Mouse (Mus musculus) embryonic facial prominence, embryonic 15.5 days (tissue): ENCODE measurements around the gene Shbg. TPM values are rescaled to one million over a fixed set of nuclear protein-coding genes. Genes with fewer than 3 reads are reported as not detected.

Source experiments
- ATAC-seq: fragments of 200-750 bp; cut with Nextera tagmentation; 2 replicates; pipeline ENCODE4 v1.8.0; 2017; ENCODE audit warnings: low read depth, moderate TSS enrichment; ENCODE audit not compliant: insufficient number of reproducible peaks, low FRiP score, low TSS enrichment
- H3K27ac ChIP-seq: fragments of 300-500 bp; sonication (generic); replicated peaks from 2 replicates; pipeline ENCODE4 v1.5.1; 2015; ENCODE audit warnings: mild to moderate bottlenecking, inconsistent platforms
- H3K27me3 ChIP-seq: fragments of 300-500 bp; sonication (generic); 2 replicates; pipeline ENCODE4 v1.6.1; 2015; ENCODE audit warnings: inconsistent platforms
- H3K36me3 ChIP-seq: fragments of 300-500 bp; sonication (generic); 2 replicates; pipeline ENCODE4 v1.6.1; 2015; ENCODE audit warnings: mild to moderate bottlenecking, inconsistent platforms
- H3K4me1 ChIP-seq: fragments of 300-500 bp; sonication (generic); 2 replicates; pipeline ENCODE4 v1.6.1; 2015; ENCODE audit warnings: inconsistent platforms
- H3K4me2 ChIP-seq: fragments of 300-500 bp; sonication (generic); replicated peaks from 2 replicates; pipeline ENCODE4 v1.6.1; 2015; ENCODE audit warnings: mild to moderate bottlenecking, inconsistent platforms
- H3K4me3 ChIP-seq: fragments of 300-500 bp; sonication (generic); replicated peaks from 2 replicates; pipeline ENCODE4 v1.5.1; 2015; ENCODE audit warnings: mild to moderate bottlenecking, inconsistent platforms
- H3K9ac ChIP-seq: fragments of 300-500 bp; sonication (generic); 2 replicates; pipeline ENCODE4 v1.6.1; 2015; ENCODE audit warnings: inconsistent platforms
- H3K9me3 ChIP-seq: fragments of 300-500 bp; sonication (generic); replicated peaks from 2 replicates; pipeline ENCODE4 v1.6.1; 2016; ENCODE audit warnings: inconsistent platforms
- WGBS: fragments of 180-500 bp; shearing (Covaris S2); methylation state at CpG from one replicate; pipeline ENCODE4 v1.1.7; 2015; 5-methylcytosine and 5-hydroxymethylcytosine counted together
- polyA plus RNA-seq: library from polyadenylated mRNA; unstranded; fragments of >200 nt; fragmentation: Nextera tagmentation; extraction: Ambion mirVana; gene quantifications from 2 replicates; pipeline ENCODE4 v1.2.1, GENCODE M21; 2015

The Shbg gene
- polyA plus RNA-seq, 1 experiment from 2014 or later: not detected

DNA sequence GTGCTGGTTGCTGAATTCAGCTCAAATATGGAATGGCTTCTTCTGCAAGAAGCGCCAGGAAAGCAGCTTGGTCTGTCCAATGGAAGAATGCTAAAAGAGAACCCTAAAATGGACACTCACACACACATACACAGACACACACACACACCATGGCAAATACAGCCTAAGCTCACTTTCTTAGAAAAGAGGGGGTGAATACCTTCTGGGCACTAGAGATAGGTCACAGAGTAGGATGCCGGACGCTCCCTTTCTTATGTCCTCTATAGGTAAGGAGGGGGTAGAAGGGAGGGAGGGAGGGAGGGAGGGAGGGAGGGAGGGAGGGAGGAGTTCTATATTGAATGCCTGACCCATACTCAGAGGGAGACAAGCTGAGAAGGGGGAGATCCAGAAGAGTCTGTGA lies 9.2 kb downstream of the Shbg start:
- 88% methylated on average over 3 of the region's 3 CpGs for WGBS
- peaks cover 22% of the 10 kb centered on the region for H3K4me1 ChIP-seq
- no peak for ATAC-seq
- no peak overlapping the region for H3K4me2 ChIP-seq
- no peak overlapping the region for H3K4me3 ChIP-seq
- H3K27ac ChIP-seq: no peak overlapping the region
- no peaks in the 10 kb centered on the region for H3K9me3 ChIP-seq
- no peaks in the 10 kb centered on the region for H3K36me3 ChIP-seq
- no peaks in the 10 kb centered on the region for H3K27me3 ChIP-seq
- no peak overlapping the region for H3K9ac ChIP-seq

DNA sequence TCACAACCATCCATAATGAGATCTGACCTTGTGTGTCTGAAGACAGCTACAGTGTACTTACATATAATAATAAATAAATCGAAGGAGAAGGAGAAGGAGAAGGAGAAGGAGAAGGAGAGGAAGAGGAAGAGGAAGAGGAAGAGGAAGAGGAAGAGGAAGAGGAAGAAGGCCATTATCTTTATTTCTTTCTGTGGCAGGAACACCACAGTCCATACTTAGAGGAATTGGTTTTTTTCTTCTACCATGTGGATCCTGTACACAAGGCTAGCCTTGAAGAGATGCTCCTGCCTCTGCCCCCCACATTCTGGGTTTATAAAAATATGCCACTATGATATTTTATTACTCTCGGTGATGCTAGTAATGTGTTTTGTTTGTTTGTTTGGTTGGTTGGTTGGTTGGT lies 10.9 kb downstream of the Shbg start:
- no peaks in the 10 kb centered on the region for H3K36me3 ChIP-seq
- H3K4me3 ChIP-seq: no peak overlapping the region
- H3K4me1 ChIP-seq: peaks cover 22% of the 10 kb centered on the region
- H3K27me3 ChIP-seq: no peaks in the 10 kb centered on the region
- no peak overlapping the region for H3K27ac ChIP-seq
- no peak overlapping the region for H3K4me2 ChIP-seq
- no peak overlapping the region for H3K9ac ChIP-seq
- WGBS: 84% methylated on average over 2 of the region's 2 CpGs
- H3K9me3 ChIP-seq: no peaks in the 10 kb centered on the region
- ATAC-seq: no peak

DNA sequence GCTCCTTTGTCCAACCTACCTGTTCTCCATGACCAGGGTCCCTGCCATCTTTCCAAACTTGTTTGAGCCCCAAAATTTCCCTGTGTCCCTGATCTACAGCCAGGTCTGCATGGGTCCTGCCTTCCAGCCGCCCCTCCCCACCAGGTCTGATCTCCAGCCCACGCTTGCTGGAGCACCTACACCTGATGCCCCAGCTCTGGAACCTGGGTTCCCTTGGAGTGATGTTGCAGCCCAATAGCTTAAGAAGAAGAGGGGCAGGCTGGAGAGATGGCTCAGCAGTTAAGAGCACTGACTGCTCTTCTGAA lies 11.3 kb downstream of the Shbg start:
- H3K27me3 ChIP-seq: no peaks in the 10 kb centered on the region
- 64% methylated on average over 2 of the region's 2 CpGs for WGBS
- H3K27ac ChIP-seq: peak overlapping the region; percentile 58
- H3K4me3 ChIP-seq: peak overlapping the region; percentile 63
- H3K9me3 ChIP-seq: no peaks in the 10 kb centered on the region
- peaks cover 25% of the 10 kb centered on the region for H3K4me1 ChIP-seq
- no peaks in the 10 kb centered on the region for H3K36me3 ChIP-seq
- peak overlapping the region; percentile 100 for H3K4me2 ChIP-seq
- H3K9ac ChIP-seq: peak overlapping the region; percentile 15; the same call in 1 of the 2 replicates
- ATAC-seq: no peak

DNA sequence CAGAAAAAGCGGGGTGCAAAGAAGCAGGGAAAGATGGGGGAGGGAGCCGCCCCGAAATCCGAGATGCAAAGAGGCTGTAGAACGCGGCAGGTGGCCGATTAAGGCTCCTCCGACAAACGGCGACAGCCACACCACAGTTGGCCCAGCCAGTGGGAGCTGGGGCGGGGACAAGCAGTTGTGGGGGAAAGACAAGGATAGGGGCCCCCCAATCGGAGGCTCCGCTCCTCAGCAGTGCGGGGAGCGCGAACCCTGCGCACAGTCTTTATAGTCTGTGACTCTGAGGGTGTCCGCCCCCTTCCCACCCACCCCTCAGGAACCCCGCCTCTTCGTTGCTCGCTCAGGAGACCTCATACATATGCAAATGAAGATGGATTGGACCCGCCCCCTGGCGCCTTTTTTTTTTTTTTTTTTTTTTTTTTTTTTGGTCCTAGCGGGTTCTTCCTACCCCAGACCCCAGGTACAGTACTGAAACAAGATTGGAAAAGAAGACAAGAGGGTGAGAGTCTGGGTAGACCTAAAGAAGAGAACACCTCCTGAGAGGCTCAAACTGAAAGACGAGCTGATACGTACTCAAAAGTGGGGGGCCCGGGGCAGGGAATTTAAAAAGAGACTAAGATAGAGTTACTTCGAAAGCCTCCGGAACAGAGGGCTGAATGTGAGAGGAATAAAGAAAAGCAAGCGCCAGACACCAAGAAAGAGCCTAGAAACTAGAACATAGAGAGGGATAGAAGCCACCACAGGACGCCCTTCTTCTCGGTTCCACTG lies 11.8 kb downstream of the Shbg start, which contains the start of gene Atp1b2:
Atp1b2 (minus strand) TSS at position 217 of the 765 bp plus-strand sequence.
- Histone ChIP-seq H3K4me1 (peaks cover 25% of the 10 kb centered on the region), H3K27me3 (no peaks in the 10 kb centered on the region), H3K4me3 (peak within 1 kb of the TSS; percentile 63), H3K27ac (peak within 1 kb of the TSS; percentile 58), H3K4me2 (peak within 1 kb of the TSS; percentile 100), H3K9ac (peak within 1 kb of the TSS; percentile 62), H3K9me3 (no peaks in the 10 kb centered on the region), H3K36me3 (no peaks in the 10 kb centered on the region)
- peak; percentile 88 for ATAC-seq
- 2% methylated on average over 28 of the region's 32 CpGs for WGBS

DNA sequence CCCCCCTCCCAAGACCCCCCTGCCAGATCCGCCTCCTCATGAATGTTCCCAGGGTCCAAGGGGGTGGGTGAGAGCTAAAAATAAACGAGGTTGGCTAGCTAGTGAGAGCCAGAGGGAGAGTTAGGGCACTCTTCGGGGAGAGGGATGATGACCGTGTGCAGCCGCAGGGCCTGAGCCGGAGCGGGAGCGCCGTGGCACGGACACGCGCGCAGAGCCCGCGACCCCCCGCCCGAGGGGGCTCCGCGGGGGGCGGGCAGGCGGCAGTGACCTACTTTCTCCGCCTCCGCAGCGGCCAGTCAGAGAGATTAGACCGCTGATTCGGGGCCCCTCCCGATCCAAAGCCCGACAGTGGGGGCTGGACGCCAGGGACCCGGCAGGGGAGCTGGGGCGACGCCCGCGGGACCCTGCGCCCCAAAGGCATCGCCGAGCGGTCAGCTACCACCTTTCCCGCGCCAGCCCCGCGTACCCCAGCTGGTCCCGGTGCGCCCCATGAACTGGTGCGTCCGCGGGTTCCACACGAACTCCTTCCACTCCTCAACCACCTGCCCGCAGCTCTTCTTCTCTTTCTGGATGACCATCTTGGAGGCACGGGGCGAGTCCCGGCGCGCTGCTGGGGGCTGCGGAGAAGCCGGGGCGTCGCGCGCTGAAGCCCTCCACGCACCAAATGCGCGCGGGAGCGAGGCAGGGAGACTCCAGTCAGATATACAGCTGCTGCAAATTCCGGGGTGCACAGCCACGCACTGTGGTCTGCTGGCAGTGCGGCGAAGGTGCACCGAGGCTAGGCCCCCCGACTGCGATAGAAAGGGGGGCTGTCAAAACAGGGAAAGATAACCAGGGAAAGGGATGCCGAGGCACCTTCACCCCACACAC lies 12.7 kb downstream of the Shbg start:
- H3K9ac ChIP-seq: peak overlapping the region; percentile 62
- no peaks in the 10 kb centered on the region for H3K36me3 ChIP-seq
- H3K27ac ChIP-seq: peak overlapping the region; percentile 34; the same call in 1 of the 2 replicates
- H3K4me3 ChIP-seq: peak overlapping the region; percentile 63
- WGBS: under 1% methylated on average over 73 of the region's 73 CpGs
- no peaks in the 10 kb centered on the region for H3K9me3 ChIP-seq
- peaks cover 33% of the 10 kb centered on the region for H3K4me1 ChIP-seq
- H3K4me2 ChIP-seq: peak overlapping the region; percentile 100
- H3K27me3 ChIP-seq: no peaks in the 10 kb centered on the region
- ATAC-seq: peak; percentile 16

DNA sequence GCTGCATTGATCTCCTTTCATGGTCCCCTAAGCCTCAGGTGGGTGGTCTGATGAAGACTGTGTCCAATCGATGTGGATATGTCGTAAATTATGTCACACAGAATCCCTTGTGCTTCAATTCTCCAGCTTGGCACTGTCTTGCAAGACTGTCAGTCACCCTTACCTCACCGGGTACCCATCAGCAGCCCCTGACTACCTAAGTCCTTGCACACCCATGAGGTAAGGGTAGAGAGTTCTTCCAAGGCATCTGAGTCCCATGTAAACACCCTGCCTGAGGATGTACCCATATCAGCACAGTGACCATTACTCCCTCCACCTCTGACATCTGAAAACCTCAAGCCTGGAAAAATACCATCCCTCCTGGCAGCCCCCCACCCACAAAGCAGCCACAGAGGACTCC lies 13.4 kb downstream of the Shbg start:
- whole genome bisulfite sequencing: 58% methylated on average over 3 of the region's 3 CpGs
- peak overlapping the region; percentile 100 for H3K4me2 ChIP-seq
- peak overlapping the region; percentile 24; the same call in 1 of the 2 replicates for H3K27ac ChIP-seq
- H3K9me3 ChIP-seq: no peaks in the 10 kb centered on the region
- ATAC-seq: no peak
- peaks cover 37% of the 10 kb centered on the region for H3K4me1 ChIP-seq
- peak overlapping the region; percentile 63 for H3K4me3 ChIP-seq
- no peaks in the 10 kb centered on the region for H3K36me3 ChIP-seq
- H3K9ac ChIP-seq: 0 out of 2 replicates have a peak overlapping the region, but pooled peaks have one; percentile 62
- no peaks in the 10 kb centered on the region for H3K27me3 ChIP-seq

DNA sequence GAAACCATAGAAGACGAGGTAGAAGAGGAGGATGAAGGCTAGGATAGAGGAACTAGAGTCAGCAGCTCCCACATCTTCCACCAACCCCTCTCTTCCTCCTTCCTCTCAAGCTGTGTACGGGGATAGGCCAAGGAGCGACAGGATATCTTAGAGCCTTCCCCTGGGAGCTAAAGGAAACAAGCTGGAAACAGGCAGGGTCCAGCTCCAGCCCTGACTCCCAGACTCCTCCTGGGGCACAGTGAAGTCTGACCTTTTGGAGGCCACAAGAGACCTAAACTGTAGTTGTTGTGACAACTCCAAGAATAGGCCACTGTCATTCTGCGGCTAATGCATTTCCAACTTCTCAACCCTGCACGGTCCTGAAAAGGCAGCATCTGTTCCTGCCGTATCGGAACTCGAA lies 14.2 kb downstream of the Shbg start:
- no peaks in the 10 kb centered on the region for H3K27me3 ChIP-seq
- no peak overlapping the region for H3K4me3 ChIP-seq
- 66% methylated on average over 8 of the region's 8 CpGs for WGBS
- no peak overlapping the region for H3K4me2 ChIP-seq
- no peaks in the 10 kb centered on the region for H3K9me3 ChIP-seq
- H3K36me3 ChIP-seq: no peaks in the 10 kb centered on the region
- ATAC-seq: no peak
- H3K9ac ChIP-seq: no peak overlapping the region
- peaks cover 37% of the 10 kb centered on the region for H3K4me1 ChIP-seq
- H3K27ac ChIP-seq: no peak overlapping the region

DNA sequence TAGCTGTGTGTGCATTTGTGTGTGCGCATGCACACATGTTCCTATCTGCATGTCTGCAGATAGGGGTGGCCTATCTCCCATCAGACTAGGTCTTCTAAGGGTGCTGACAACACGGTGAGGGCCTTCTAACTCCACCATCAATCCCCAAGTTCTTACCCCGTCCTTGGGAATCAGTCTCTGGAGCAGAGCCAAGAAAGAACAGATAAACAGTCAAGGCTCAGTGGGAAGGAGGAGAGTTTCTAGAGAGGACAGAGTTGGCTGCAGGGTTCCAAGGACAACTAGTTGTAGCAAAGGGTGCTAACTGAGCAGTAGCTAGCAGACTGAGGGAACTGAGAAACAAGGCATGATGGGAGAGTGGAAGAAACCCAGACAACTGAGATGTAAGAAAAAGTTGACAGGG lies 15.9 kb downstream of the Shbg start:
- H3K4me1 ChIP-seq: peaks cover 37% of the 10 kb centered on the region
- no peak overlapping the region for H3K4me2 ChIP-seq
- H3K4me3 ChIP-seq: no peak overlapping the region
- H3K9ac ChIP-seq: no peak overlapping the region
- ATAC-seq: no peak
- WGBS: 75% methylated on average over 3 of the region's 3 CpGs
- no peaks in the 10 kb centered on the region for H3K9me3 ChIP-seq
- no peaks in the 10 kb centered on the region for H3K27me3 ChIP-seq
- no peaks in the 10 kb centered on the region for H3K36me3 ChIP-seq
- no peak overlapping the region for H3K27ac ChIP-seq

DNA sequence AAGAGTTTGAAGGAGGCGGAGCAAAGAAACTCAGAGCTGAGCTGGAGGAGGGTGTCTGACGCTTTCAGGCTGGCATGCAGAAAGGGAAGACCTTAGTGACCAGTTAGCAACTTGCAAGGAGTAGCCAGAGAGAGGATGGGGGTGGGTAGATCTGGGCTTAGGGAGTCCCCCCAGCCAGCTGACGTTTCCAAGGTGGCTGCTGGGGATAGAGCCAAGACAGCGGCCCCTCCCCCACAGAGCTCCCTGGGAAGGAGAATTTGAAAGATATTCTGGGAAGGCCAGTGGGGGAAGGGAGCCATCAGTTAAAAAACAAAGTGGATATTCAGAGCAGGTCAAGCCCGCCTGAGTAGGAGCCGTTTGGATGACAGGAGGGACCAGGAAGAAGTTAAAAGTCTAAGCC lies 17.6 kb downstream of the Shbg start:
- Histone ChIP-seq H3K9ac (no peak overlapping the region), H3K27me3 (no peaks in the 10 kb centered on the region), H3K4me3 (no peak overlapping the region), H3K4me1 (peaks cover 28% of the 10 kb centered on the region), H3K9me3 (no peaks in the 10 kb centered on the region), H3K27ac (0 out of 2 replicates have a peak overlapping the region, but pooled peaks have one; percentile 36), H3K4me2 (0 out of 2 replicates have a peak overlapping the region, but pooled peaks have one; percentile 8), H3K36me3 (no peaks in the 10 kb centered on the region)
- no peak; the same call in 1 of the 2 replicates for ATAC-seq
- 13% methylated on average over 6 of the region's 6 CpGs for WGBS

DNA sequence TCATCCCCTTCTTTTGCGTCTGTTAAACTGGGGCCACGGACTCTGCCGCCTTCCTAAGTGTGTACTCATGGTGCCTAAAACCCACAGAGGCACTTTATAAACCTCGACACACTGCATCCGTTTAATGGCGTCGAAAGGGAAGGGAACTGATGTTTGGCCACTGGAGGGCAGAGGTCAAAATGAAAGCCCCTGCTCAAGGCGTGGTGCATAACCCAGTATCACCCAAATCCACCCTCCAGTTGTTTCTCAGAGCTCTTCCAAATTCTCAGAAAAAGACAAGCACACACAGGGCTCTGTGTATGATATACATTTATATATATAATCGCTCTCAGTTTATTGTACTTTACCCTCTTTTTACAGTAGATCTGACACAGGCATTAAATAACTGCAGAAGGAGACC lies 18.3 kb downstream of the Shbg start:
- Histone ChIP-seq H3K4me2 (no peak overlapping the region), H3K9me3 (no peaks in the 10 kb centered on the region), H3K27ac (0 out of 2 replicates have a peak overlapping the region, but pooled peaks have one; percentile 12), H3K4me3 (no peak overlapping the region), H3K4me1 (peaks cover 22% of the 10 kb centered on the region), H3K27me3 (no peaks in the 10 kb centered on the region), H3K36me3 (no peaks in the 10 kb centered on the region), H3K9ac (no peak overlapping the region)
- no peak for ATAC-seq
- 15% methylated on average over 9 of the region's 9 CpGs for WGBS

DNA sequence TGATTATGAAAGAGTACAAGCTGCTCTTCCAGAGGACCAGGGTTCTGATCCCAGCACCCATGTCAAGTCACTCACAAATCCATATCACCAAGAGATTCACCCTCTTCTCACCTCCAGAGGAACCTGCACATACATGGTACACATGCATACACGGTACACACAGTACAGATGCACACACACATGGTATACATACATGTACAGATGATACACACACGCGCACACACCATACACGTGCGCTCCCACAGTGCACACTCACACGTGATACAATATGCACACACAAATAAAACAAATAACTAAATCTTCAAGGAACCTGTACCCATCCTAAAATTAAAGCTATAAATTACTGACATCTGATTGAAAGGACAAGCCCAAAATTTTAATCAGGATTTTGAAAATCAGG lies 22.9 kb downstream of the Shbg start:
- Histone ChIP-seq H3K27me3 (no peaks in the 10 kb centered on the region), H3K4me3 (no peak overlapping the region), H3K4me2 (no peak overlapping the region), H3K4me1 (peaks cover 2% of the 10 kb centered on the region), H3K9ac (no peak overlapping the region), H3K9me3 (no peaks in the 10 kb centered on the region), H3K27ac (no peak overlapping the region), H3K36me3 (peaks cover 29% of the 10 kb centered on the region)
- no peak for ATAC-seq
- 95% methylated on average over 6 of the region's 6 CpGs for WGBS
